Mouse (Mus musculus): ENCODE measurements around the gene Rhoj. TPM values are rescaled to one million over a fixed set of nuclear protein-coding genes. Genes with fewer than 3 reads are reported as not detected.
"Not testable (repeated sequence)": the region's sequence is repeated elsewhere in the genome, so short reads cannot be mapped to it uniquely, and the experiment has no call there.

Gene Rhoj
- polyA plus RNA-seq, 1 experiment from 2014 or later = 16.7 TPM

GRCm38 (mm10) chr12:75425882-75426281, 117.8 kb downstream of the Rhoj start:
- H3K27ac ChIP-seq (ENCODE audit: low read length) = no peak overlapping the region
- H3K9me3 ChIP-seq (replicated peaks; ENCODE audit: control insufficient read depth, low read length, poor library complexity, severe bottlenecking) = no peaks in the 10 kb centered on the region
- no peaks in the 10 kb centered on the region for H3K27me3 ChIP-seq (ENCODE audit: control insufficient read depth, insufficient read depth, low read depth, low read length)
- no peaks in the 10 kb centered on the region for H3K36me3 ChIP-seq (ENCODE audit: control insufficient read depth, insufficient read depth, low read length)
- no peak overlapping the region for H3K9ac ChIP-seq (ENCODE audit: low read depth, low read length)
- WGBS = 86% methylated on average over 7 of the region's 7 CpGs
- no peak overlapping the region for H3K4me2 ChIP-seq (ENCODE audit: low read length)
- H3K4me1 ChIP-seq (ENCODE audit: control insufficient read depth, insufficient read depth, low read length) = no peaks in the 10 kb centered on the region
- no peak for ATAC-seq
- no peak overlapping the region for H3K4me3 ChIP-seq (ENCODE audit: low read depth, low read length)

GRCm38 (mm10) chr12:75428719-75429118, 120.6 kb downstream of the Rhoj start:
- H3K36me3 ChIP-seq (ENCODE audit: control insufficient read depth, insufficient read depth, low read length) = no peaks in the 10 kb centered on the region
- H3K4me1 ChIP-seq (ENCODE audit: control insufficient read depth, insufficient read depth, low read length) = no peaks in the 10 kb centered on the region
- ATAC-seq = no peak
- no peak overlapping the region for H3K27ac ChIP-seq (ENCODE audit: low read length)
- H3K4me2 ChIP-seq (ENCODE audit: low read length) = no peak overlapping the region
- no peaks in the 10 kb centered on the region for H3K9me3 ChIP-seq (replicated peaks; ENCODE audit: control insufficient read depth, low read length, poor library complexity, severe bottlenecking)
- H3K4me3 ChIP-seq (ENCODE audit: low read depth, low read length) = no peak overlapping the region
- H3K27me3 ChIP-seq (ENCODE audit: control insufficient read depth, insufficient read depth, low read depth, low read length) = no peaks in the 10 kb centered on the region
- H3K9ac ChIP-seq (ENCODE audit: low read depth, low read length) = no peak overlapping the region
- 78% methylated on average over 6 of the region's 6 CpGs for WGBS

DNA sequence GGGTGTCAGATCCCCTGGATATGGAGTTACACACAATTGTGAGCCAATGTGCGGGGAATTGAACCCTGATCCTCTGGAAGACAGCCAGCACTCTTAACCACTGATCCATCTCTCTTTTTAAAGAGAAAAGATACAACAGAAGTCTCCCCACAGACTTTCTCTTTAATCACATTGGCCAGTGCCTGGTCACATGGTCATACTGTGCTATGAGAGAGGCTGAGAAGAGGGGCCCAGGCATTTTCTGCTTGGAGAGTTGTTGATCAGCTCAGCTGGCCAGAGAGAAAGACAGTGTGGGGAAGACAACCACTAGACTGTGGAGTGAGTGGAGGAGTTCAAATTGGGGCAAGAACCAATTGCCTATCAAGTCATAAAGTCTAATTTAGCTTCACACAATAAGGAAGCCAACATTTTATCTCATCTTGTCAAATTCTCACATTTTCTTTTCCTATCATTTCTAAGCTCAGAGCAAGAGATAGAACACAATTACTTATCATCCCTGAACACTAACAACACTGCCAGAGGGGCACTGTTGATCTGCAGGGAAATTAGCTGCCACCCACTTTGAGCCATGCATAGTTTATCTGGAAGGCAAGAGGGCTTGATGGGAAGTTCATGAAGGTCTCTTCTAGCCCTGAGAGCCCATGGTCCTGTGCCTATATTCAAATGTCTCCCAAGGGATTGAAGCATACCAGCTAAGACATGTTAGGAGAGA, 121.7 kb downstream of the Rhoj start:
- Histone ChIP-seq H3K9me3 (replicated peaks; ENCODE audit: control insufficient read depth, low read length, poor library complexity, severe bottlenecking) (no peaks in the 10 kb centered on the region), H3K9ac (ENCODE audit: low read depth, low read length) (no peak overlapping the region), H3K36me3 (ENCODE audit: control insufficient read depth, insufficient read depth, low read length) (no peaks in the 10 kb centered on the region), H3K4me2 (ENCODE audit: low read length) (no peak overlapping the region), H3K4me3 (ENCODE audit: low read depth, low read length) (no peak overlapping the region), H3K4me1 (ENCODE audit: control insufficient read depth, insufficient read depth, low read length) (no peaks in the 10 kb centered on the region), H3K27ac (ENCODE audit: low read length) (no peak overlapping the region), H3K27me3 (ENCODE audit: control insufficient read depth, insufficient read depth, low read depth, low read length) (no peaks in the 10 kb centered on the region)
- WGBS = 91% methylated on average over 1 of the region's 1 CpGs
- no peak for ATAC-seq

GRCm38 (mm10) chr12:75432400-75432799, 124.3 kb downstream of the Rhoj start:
- H3K9me3 ChIP-seq (replicated peaks; ENCODE audit: control insufficient read depth, low read length, poor library complexity, severe bottlenecking); H3K27me3 ChIP-seq (ENCODE audit: control insufficient read depth, insufficient read depth, low read depth, low read length); H3K4me2 ChIP-seq (ENCODE audit: low read length); H3K4me1 ChIP-seq (ENCODE audit: control insufficient read depth, insufficient read depth, low read length); H3K36me3 ChIP-seq (ENCODE audit: control insufficient read depth, insufficient read depth, low read length); H3K9ac ChIP-seq (ENCODE audit: low read depth, low read length); ATAC-seq; H3K27ac ChIP-seq (ENCODE audit: low read length); H3K4me3 ChIP-seq (ENCODE audit: low read depth, low read length): not testable (repeated sequence)
- 78% methylated on average over 6 of the region's 6 CpGs for WGBS

DNA sequence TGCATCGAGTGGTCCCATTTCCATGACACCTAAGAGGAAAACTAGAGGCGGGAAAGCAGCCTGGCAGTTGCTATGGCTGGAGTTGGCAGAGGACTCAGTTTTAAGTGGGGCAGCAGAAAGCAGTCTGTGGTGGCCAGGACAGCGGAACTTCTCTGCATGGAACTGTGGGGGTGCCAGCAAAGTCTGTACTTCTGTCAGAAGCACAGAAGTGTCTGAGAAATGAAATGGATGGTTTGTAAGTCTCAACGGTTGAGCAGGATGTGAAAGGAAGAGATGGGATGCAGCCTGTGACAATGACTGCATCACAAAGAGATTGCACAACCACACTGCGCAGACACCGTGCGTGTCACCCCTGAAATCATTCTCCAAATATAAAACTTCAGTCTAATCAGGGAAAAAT, 138.1 kb downstream of the Rhoj start:
- no peak overlapping the region for H3K27ac ChIP-seq (ENCODE audit: low read length)
- WGBS = 91% methylated on average over 7 of the region's 7 CpGs

GRCm38 (mm10) chr12:75448921-75449320, 140.8 kb downstream of the Rhoj start:
- Histone ChIP-seq H3K27ac (ENCODE audit: low read length) (no peak overlapping the region), H3K36me3 (ENCODE audit: control insufficient read depth, insufficient read depth, low read length) (peaks cover 7% of the 10 kb centered on the region), H3K9ac (ENCODE audit: low read depth, low read length) (no peak overlapping the region), H3K4me1 (ENCODE audit: control insufficient read depth, insufficient read depth, low read length) (no peaks in the 10 kb centered on the region), H3K4me3 (ENCODE audit: low read depth, low read length) (no peak overlapping the region), H3K27me3 (ENCODE audit: control insufficient read depth, insufficient read depth, low read depth, low read length) (no peaks in the 10 kb centered on the region), H3K4me2 (ENCODE audit: low read length) (no peak overlapping the region), H3K9me3 (replicated peaks; ENCODE audit: control insufficient read depth, low read length, poor library complexity, severe bottlenecking) (no peaks in the 10 kb centered on the region)
- 86% methylated on average over 5 of the region's 5 CpGs for WGBS
- no peak for ATAC-seq

More for the DNA sequence above, 138.1 kb downstream of the Rhoj start:
- Histone ChIP-seq H3K4me1 (ENCODE audit: control insufficient read depth, insufficient read depth, low read length) (no peaks in the 10 kb centered on the region), H3K4me2 (ENCODE audit: low read length) (no peak overlapping the region), H3K9ac (ENCODE audit: low read depth, low read length) (no peak overlapping the region), H3K36me3 (ENCODE audit: control insufficient read depth, insufficient read depth, low read length) (no peaks in the 10 kb centered on the region), H3K4me3 (ENCODE audit: low read depth, low read length) (no peak overlapping the region), H3K27me3 (ENCODE audit: control insufficient read depth, insufficient read depth, low read depth, low read length) (no peaks in the 10 kb centered on the region), H3K9me3 (replicated peaks; ENCODE audit: control insufficient read depth, low read length, poor library complexity, severe bottlenecking) (no peaks in the 10 kb centered on the region)
- ATAC-seq = no peak

DNA sequence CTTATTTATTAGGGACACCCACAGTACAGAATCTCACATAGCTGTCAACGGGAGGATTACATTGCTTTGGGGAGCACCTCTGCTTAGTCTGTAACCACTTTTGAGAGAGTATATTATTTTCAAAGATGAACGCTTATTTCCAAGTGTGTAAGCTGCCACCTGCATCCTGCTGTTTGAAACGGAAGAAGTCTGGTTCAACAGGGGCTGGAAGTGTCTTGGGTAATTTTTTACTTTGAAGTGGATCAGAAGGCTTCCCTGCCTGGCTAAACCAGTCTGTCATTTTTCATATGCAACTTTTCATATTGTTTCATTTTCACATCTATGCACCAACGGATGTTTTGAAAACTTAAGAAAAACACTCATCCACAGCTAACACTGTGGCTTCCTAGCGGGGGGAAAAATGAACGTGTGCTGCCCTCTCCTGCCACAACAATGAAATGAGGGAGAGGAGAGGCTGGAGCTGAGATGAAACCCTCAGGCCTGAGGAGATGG, 141.4 kb downstream of the Rhoj start:
- Histone ChIP-seq H3K36me3 (ENCODE audit: control insufficient read depth, insufficient read depth, low read length) (peaks cover 7% of the 10 kb centered on the region), H3K27ac (ENCODE audit: low read length) (no peak overlapping the region), H3K4me3 (ENCODE audit: low read depth, low read length) (no peak overlapping the region), H3K9ac (ENCODE audit: low read depth, low read length) (no peak overlapping the region), H3K4me1 (ENCODE audit: control insufficient read depth, insufficient read depth, low read length) (no peaks in the 10 kb centered on the region), H3K9me3 (replicated peaks; ENCODE audit: control insufficient read depth, low read length, poor library complexity, severe bottlenecking) (no peaks in the 10 kb centered on the region), H3K4me2 (ENCODE audit: low read length) (no peak overlapping the region), H3K27me3 (ENCODE audit: control insufficient read depth, insufficient read depth, low read depth, low read length) (no peaks in the 10 kb centered on the region)
- 69% methylated on average over 6 of the region's 6 CpGs for WGBS
- ATAC-seq = no peak

GRCm38 (mm10) chr12:75450011-75450410, 141.9 kb downstream of the Rhoj start:
- H3K9ac ChIP-seq (ENCODE audit: low read depth, low read length) = no peak overlapping the region
- H3K4me2 ChIP-seq (ENCODE audit: low read length) = no peak overlapping the region
- no peak overlapping the region for H3K4me3 ChIP-seq (ENCODE audit: low read depth, low read length)
- 71% methylated on average over 14 of the region's 14 CpGs for WGBS
- H3K4me1 ChIP-seq (ENCODE audit: control insufficient read depth, insufficient read depth, low read length) = no peaks in the 10 kb centered on the region
- no peaks in the 10 kb centered on the region for H3K9me3 ChIP-seq (replicated peaks; ENCODE audit: control insufficient read depth, low read length, poor library complexity, severe bottlenecking)
- no peaks in the 10 kb centered on the region for H3K27me3 ChIP-seq (ENCODE audit: control insufficient read depth, insufficient read depth, low read depth, low read length)
- H3K27ac ChIP-seq (ENCODE audit: low read length) = no peak overlapping the region
- peaks cover 7% of the 10 kb centered on the region for H3K36me3 ChIP-seq (ENCODE audit: control insufficient read depth, insufficient read depth, low read length)
- ATAC-seq = no peak

- 93% methylated on average over 8 of the region's 8 CpGs for WGBS
- Histone ChIP-seq H3K9ac (ENCODE audit: low read depth, low read length) (no peak overlapping the region), H3K36me3 (ENCODE audit: control insufficient read depth, insufficient read depth, low read length) (peaks cover 7% of the 10 kb centered on the region), H3K27me3 (ENCODE audit: control insufficient read depth, insufficient read depth, low read depth, low read length) (no peaks in the 10 kb centered on the region), H3K9me3 (replicated peaks; ENCODE audit: control insufficient read depth, low read length, poor library complexity, severe bottlenecking) (no peaks in the 10 kb centered on the region), H3K4me2 (ENCODE audit: low read length) (no peak overlapping the region), H3K27ac (ENCODE audit: low read length) (no peak overlapping the region), H3K4me3 (ENCODE audit: low read depth, low read length) (no peak overlapping the region), H3K4me1 (ENCODE audit: control insufficient read depth, insufficient read depth, low read length) (no peaks in the 10 kb centered on the region)
- ATAC-seq = no peak
Observed at GRCm38 (mm10) chr12:75450592-75450991, 142.5 kb downstream of the Rhoj start.
